Mouse (Mus musculus) C2C12 (cell line): ENCODE results near the gene Ehbp1l1. TPM values are rescaled to one million over a fixed set of nuclear protein-coding genes. Genes with fewer than 3 reads are reported as not detected.
A peak's percentile ranks its signal among the peaks of the same experiment; 100 is the strongest.

ENCODE experiments used
- H3K27me3 ChIP-seq: one replicate; pipeline ENCODE4 v1.6.1; 2011; ENCODE audit not compliant: control insufficient read depth, insufficient read depth, insufficient read length
- H3K36me3 ChIP-seq: one replicate; pipeline ENCODE4 v1.6.1; 2011; ENCODE audit not compliant: control insufficient read depth, insufficient read depth
- H3K4me3 ChIP-seq: one replicate; pipeline ENCODE4 v1.5.1; 2011; ENCODE audit warnings: mild to moderate bottlenecking, control low read depth; ENCODE audit not compliant: poor library complexity, insufficient read depth, severe bottlenecking
- H3K79me2 ChIP-seq: one replicate; pipeline ENCODE4 v1.6.1; 2011; ENCODE audit not compliant: control insufficient read depth, insufficient read depth
- H3K79me3 ChIP-seq: one replicate; pipeline ENCODE4 v1.6.1; 2011; ENCODE audit warnings: low read depth, control low read depth
- H3ac ChIP-seq: one replicate; pipeline ENCODE3; 2011; ENCODE audit warnings: low read depth; ENCODE audit not compliant: control insufficient read depth, insufficient read length
- CEBPB ChIP-seq: IDR thresholded peaks from one replicate; pipeline ENCODE4 v1.6.1; 2011; ENCODE audit warnings: low read depth, mild to moderate bottlenecking, control low read depth, moderate library complexity
- CTCF ChIP-seq: IDR thresholded peaks from one replicate; pipeline ENCODE4 v1.5.1; 2011; ENCODE audit not compliant: control insufficient read depth, insufficient read depth, insufficient read length
- FOSL1 ChIP-seq: IDR thresholded peaks from one replicate; pipeline ENCODE4 v1.8.0; 2011; ENCODE audit warnings: mild to moderate bottlenecking, low read length; ENCODE audit not compliant: poor library complexity, insufficient read depth, severe bottlenecking
- MAX ChIP-seq: IDR thresholded peaks from one replicate; pipeline ENCODE4 v1.6.1; 2011; ENCODE audit warnings: mild to moderate bottlenecking, control low read depth
- MYOD1 ChIP-seq: IDR thresholded peaks from one replicate; pipeline ENCODE4 v1.6.1; 2011; ENCODE audit warnings: low read depth; ENCODE audit not compliant: control insufficient read depth, insufficient read length
- MYOG ChIP-seq: IDR thresholded peaks from one replicate; pipeline ENCODE4 v1.6.1; 2011; ENCODE audit not compliant: control insufficient read depth, insufficient read length; ENCODE audit errors: extremely low read depth
- USF1 ChIP-seq: IDR thresholded peaks from one replicate; pipeline ENCODE4 v1.6.1; 2011; ENCODE audit warnings: low read depth, mild to moderate bottlenecking, control low read depth, moderate library complexity
- long read RNA-seq, 2 experiments: library from polyadenylated mRNA; unstranded; transcript quantifications; one replicate each; pipeline ENCODE4 v2.0.0; 2019 to 2020
- polyA plus RNA-seq: library from polyadenylated mRNA; unstranded; fragments of >200 nt; fragmentation: generic; extraction: Trizol; gene quantifications from one replicate; pipeline ENCODE4 v1.2.1, GENCODE M21; 2012; ENCODE audit warnings: missing spikeins

Gene Ehbp1l1
- 62.1 TPM for polyA plus RNA-seq
- long read RNA-seq, experiment 1, transcript Ehbp1l1-203 (18 exons, 2,815 nt): major isoform, 12 of 49 reads
- long read RNA-seq, experiment 1, partial matches to known transcripts: 24 of 49 reads
- long read RNA-seq, experiment 1, other reads (novel, unspliced or antisense): 11 of 49 reads
- long read RNA-seq, experiment 2, full-length matches to known transcripts: 272 of 691 reads
- long read RNA-seq, experiment 2, partial matches to known transcripts: 35 of 691 reads
- long read RNA-seq, experiment 2, other reads (novel, unspliced or antisense): 384 of 691 reads

GRCm38 (mm10) chr19:5725767-5726515 is at the start of gene Ehbp1l1:
Ehbp1l1 (minus strand) TSS chr19:5726317.
- Histone ChIP-seq H3ac (peak within 1 kb of the TSS; percentile 76), H3K36me3 (peaks cover 36% of the 10 kb centered on the region), H3K4me3 (peak within 1 kb of the TSS; percentile 85), H3K79me2 (peaks cover 84% of the 10 kb centered on the region), H3K79me3 (peaks cover 48% of the 10 kb centered on the region), H3K27me3 (no peaks in the 10 kb centered on the region)
- TF ChIP-seq MAX: no peak
- TF ChIP-seq USF1: no peak
- no peak for TF ChIP-seq CEBPB
- no peak for TF ChIP-seq MYOD1
- TF ChIP-seq CTCF: no peak
- TF ChIP-seq MYOG: no peak

- H3K27me3 ChIP-seq: no peaks in the 10 kb centered on the region
- TF ChIP-seq USF1 (peak; percentile 89), FOSL1 (no peak)
Measured at GRCm38 (mm10) chr19:5770925-5771860, 45.1 kb upstream of the Ehbp1l1 start, which contains the start of gene Scyl1. Scyl1 (minus strand) TSS chr19:5771419.

GRCm38 (mm10) chr19:5770311-5770710 is 44.2 kb upstream of the Ehbp1l1 start:
- peaks cover 43% of the 10 kb centered on the region for H3K36me3 ChIP-seq
- H3K79me2 ChIP-seq: peaks cover 42% of the 10 kb centered on the region
- TF ChIP-seq CEBPB (no peak), FOSL1 (no peak), MYOG (no peak), CTCF (no peak), MAX (no peak), MYOD1 (no peak)
- peak overlapping the region; percentile 62 for H3ac ChIP-seq
- no peaks in the 10 kb centered on the region for H3K27me3 ChIP-seq
- H3K4me3 ChIP-seq: peak overlapping the region; percentile 74
- peaks cover 29% of the 10 kb centered on the region for H3K79me3 ChIP-seq

More at GRCm38 (mm10) chr19:5770925-5771860, 45.1 kb upstream of the Ehbp1l1 start, which contains the start of gene Scyl1:
- H3ac ChIP-seq: peak within 1 kb of the TSS; percentile 62
- peak within 1 kb of the TSS; percentile 74 for H3K4me3 ChIP-seq
- peaks cover 34% of the 10 kb centered on the region for H3K36me3 ChIP-seq
- H3K79me3 ChIP-seq: peaks cover 29% of the 10 kb centered on the region
- peaks cover 42% of the 10 kb centered on the region for H3K79me2 ChIP-seq

- H3K79me2 ChIP-seq: peaks cover 42% of the 10 kb centered on the region
- no peak overlapping the region for H3ac ChIP-seq
- peaks cover 69% of the 10 kb centered on the region for H3K36me3 ChIP-seq
- H3K4me3 ChIP-seq: no peak overlapping the region
- no peaks in the 10 kb centered on the region for H3K27me3 ChIP-seq
- H3K79me3 ChIP-seq: peaks cover 29% of the 10 kb centered on the region
- no peak for TF ChIP-seq FOSL1
- no peak for TF ChIP-seq CEBPB
- no peak for TF ChIP-seq MYOD1
- no peak for TF ChIP-seq MYOG
- no peak for TF ChIP-seq USF1
- no peak for TF ChIP-seq MAX
- no peak for TF ChIP-seq CTCF
Measured at GRCm38 (mm10) chr19:5767271-5767670, 41.2 kb upstream of the Ehbp1l1 start.

GRCm38 (mm10) chr19:5763163-5763562 is 37.0 kb upstream of the Ehbp1l1 start:
- no peak for TF ChIP-seq USF1
- no peak for TF ChIP-seq CEBPB
- no peak for TF ChIP-seq MAX
- no peak for TF ChIP-seq FOSL1
- TF ChIP-seq MYOD1: no peak
- TF ChIP-seq CTCF: no peak
- TF ChIP-seq MYOG: no peak
- Histone ChIP-seq H3K36me3 (peaks cover 96% of the 10 kb centered on the region), H3ac (no peak overlapping the region)

More at GRCm38 (mm10) chr19:5763163-5763562, 37.0 kb upstream of the Ehbp1l1 start:
- no peak overlapping the region for H3K4me3 ChIP-seq
- peaks cover 12% of the 10 kb centered on the region for H3K79me2 ChIP-seq
- H3K27me3 ChIP-seq: no peaks in the 10 kb centered on the region
- peaks cover 8% of the 10 kb centered on the region for H3K79me3 ChIP-seq
